Mouse (Mus musculus): Measurements from ENCODE around the gene Nmur1.

- no peak for TF ChIP-seq CTCF (IDR thresholded peaks at IDR 0.05; ENCODE audit: control insufficient read depth, insufficient read depth, insufficient replicate concordance, low read depth, low read length)
- TF ChIP-seq POLR2A (IDR thresholded peaks at IDR 0.05; ENCODE audit: control insufficient read depth, low read depth, low read length), result no peak; the same call in 1 of the 2 replicates
These were observed 41.4 kb upstream of the Nmur1 start for GRCm38 (mm10) chr1:86467416-86467815.

Measured in testis, adult 2 months (tissue).